Mouse (Mus musculus) testis, adult 10 weeks (tissue): ENCODE results near the gene Olfr338. TPM values are rescaled to one million over a fixed set of nuclear protein-coding genes. Genes with fewer than 3 reads are reported as not detected.

Experiments used
- polyA plus RNA-seq: library from polyadenylated mRNA; stranded (reverse); fragments of 350-450 nt; fragmentation: Illumina TruSeq; extraction: RNeasy Lipid Tissue Mini Kit (QIAGEN cat#74804); gene quantifications from one replicate; pipeline ENCODE4 v1.2.3, GENCODE M21; 2014; ENCODE audit warnings: low read depth, low replicate concordance

Gene Olfr338
- polyA plus RNA-seq, result not detected

GRCm38 (mm10) chr2:36373219-36373618 is at the start of gene Olfr338:
Olfr338 (plus strand) TSS chr2:36373519.

DNA sequence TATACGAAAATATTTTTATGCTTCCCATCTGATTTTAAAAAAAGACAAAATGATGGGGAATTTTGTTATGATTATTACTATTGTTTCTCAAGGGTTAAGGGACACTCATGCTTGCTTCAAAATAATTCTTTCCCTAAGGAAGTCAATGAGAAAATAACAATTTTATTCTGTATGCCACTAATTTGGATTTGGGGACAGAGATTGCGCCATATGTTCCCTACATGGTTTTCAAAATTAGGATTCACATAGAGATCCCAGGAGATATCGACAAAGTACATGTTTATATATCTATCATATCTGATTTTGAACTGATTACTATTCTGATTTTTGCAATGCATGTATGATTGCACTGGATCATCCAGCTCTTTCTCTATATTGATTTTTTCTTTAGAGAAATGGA is 45.3 kb downstream of the Olfr338 start, which contains the start of gene Olfr339:
TSS of gene Olfr339 (plus strand) at position 301 of the 400 bp plus-strand sequence.

Other genes with a start within 250 kb of the Olfr338 start
- 37.3 TPM for gene Mrrf, start 237.1 kb upstream of the Olfr338 start, polyA plus RNA-seq
- gene Rbm18, start 236.7 kb upstream of the Olfr338 start, polyA plus RNA-seq, result 24.5 TPM
- gene Ptgs1, start 143.1 kb upstream of the Olfr338 start, polyA plus RNA-seq, result 0.36 TPM
- not detected for gene Olfr339, start 45.4 kb downstream of the Olfr338 start, polyA plus RNA-seq
- not detected for gene Olfr340, start 79.1 kb downstream of the Olfr338 start, polyA plus RNA-seq
- gene Olfr341, start 108.9 kb downstream of the Olfr338 start, polyA plus RNA-seq, result not detected
- not detected for gene Olfr342, start 151.5 kb downstream of the Olfr338 start, polyA plus RNA-seq
- gene Olfr344, start 193.1 kb downstream of the Olfr338 start, polyA plus RNA-seq, result not detected